Mouse (Mus musculus) neural tube, embryonic 14.5 days (tissue): ENCODE measurements around the gene Gm47959. TPM values are rescaled to one million over a fixed set of nuclear protein-coding genes. Genes with fewer than 3 reads are reported as not detected.
"Not testable (repeated sequence)": the region's sequence is repeated elsewhere in the genome, so short reads cannot be mapped to it uniquely, and the experiment has no call there.

Experiments used
- ATAC-seq: fragments of 200-750 bp; cut with Nextera tagmentation; 2 replicates; pipeline ENCODE4 v1.8.0; 2017; ENCODE audit warnings: low read depth, mild to moderate bottlenecking, moderate TSS enrichment, moderate library complexity
- H3K27ac ChIP-seq: fragments of 300-500 bp; sonication (generic); 2 replicates; pipeline ENCODE4 v1.5.1; 2014; ENCODE audit warnings: low read depth, mild to moderate bottlenecking, control low read depth, low read length, moderate library complexity, mixed read lengths
- H3K27me3 ChIP-seq: fragments of 300-500 bp; sonication (generic); 2 replicates; pipeline ENCODE4 v1.6.1; 2014; ENCODE audit warnings: low read length; ENCODE audit not compliant: control insufficient read depth, insufficient read depth
- H3K36me3 ChIP-seq: fragments of 300-500 bp; sonication (generic); 2 replicates; pipeline ENCODE4 v1.6.1; 2014; ENCODE audit warnings: low read length, mixed read lengths; ENCODE audit not compliant: control insufficient read depth, insufficient read depth
- H3K4me1 ChIP-seq: fragments of 300-500 bp; sonication (generic); 2 replicates; pipeline ENCODE4 v1.6.1; 2014; ENCODE audit warnings: low read length; ENCODE audit not compliant: control insufficient read depth, insufficient read depth
- H3K4me2 ChIP-seq: fragments of 300-500 bp; sonication (generic); 2 replicates; pipeline ENCODE4 v1.6.1; 2014; ENCODE audit warnings: mild to moderate bottlenecking, low read depth, low read length, control low read depth
- H3K4me3 ChIP-seq: fragments of 300-500 bp; sonication (generic); 2 replicates; pipeline ENCODE4 v1.5.1; 2014; ENCODE audit warnings: low read depth, low read length, control low read depth, mixed read lengths
- H3K9ac ChIP-seq: fragments of 300-500 bp; sonication (generic); replicated peaks from 2 replicates; pipeline ENCODE4 v1.6.1; 2014; ENCODE audit warnings: low read depth, mild to moderate bottlenecking, control low read depth, low read length, mixed read lengths
- H3K9me3 ChIP-seq: fragments of 300-500 bp; sonication (generic); 2 replicates; pipeline ENCODE4 v1.6.1; 2016; ENCODE audit warnings: low read length; ENCODE audit not compliant: control insufficient read depth
- WGBS: fragments of 180-500 bp; shearing (Covaris S2); extraction: QIAGEN DNeasy Blood & Tissue Kit; methylation state at CpG from one replicate; pipeline ENCODE4 v1.1.7; 2014; 5-methylcytosine and 5-hydroxymethylcytosine counted together
- polyA plus RNA-seq: library from polyadenylated mRNA; unstranded; fragments of >200 nt; fragmentation: Nextera tagmentation; extraction: Ambion mirVana; gene quantifications from 2 replicates; pipeline ENCODE4 v1.2.1, GENCODE M21; 2014

Gene Gm47959
- not detected in 2 replicates for polyA plus RNA-seq

DNA sequence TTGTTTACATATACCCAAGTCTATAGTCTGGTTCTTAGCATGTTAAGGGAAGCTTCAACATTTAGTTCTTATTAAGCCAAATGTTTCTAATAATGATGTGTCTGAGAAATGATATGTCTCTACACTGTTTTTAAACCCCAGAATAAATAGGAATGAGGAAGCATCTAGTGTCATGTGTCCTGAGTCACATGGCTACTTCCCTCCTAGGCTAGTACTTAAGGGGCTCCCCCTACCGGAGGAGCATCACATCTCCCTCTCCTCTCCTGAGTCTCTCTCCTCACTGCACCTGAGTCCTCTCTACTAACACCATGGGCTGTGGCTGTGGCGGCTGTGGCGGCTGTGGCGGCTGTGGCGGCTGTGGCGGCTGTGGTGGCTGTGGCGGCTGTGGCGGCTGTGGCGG lies at the start of gene Gm47959:
Gene Gm47959, plus strand, starts transcription at position 243 of the 400 bp plus-strand sequence.
- H3K36me3 ChIP-seq, H3K4me1 ChIP-seq, ATAC-seq, H3K27ac ChIP-seq, H3K27me3 ChIP-seq, H3K4me2 ChIP-seq, H3K9ac ChIP-seq, H3K9me3 ChIP-seq, H3K4me3 ChIP-seq: not testable (repeated sequence)
- WGBS, result 96% methylated on average over 5 of the region's 9 CpGs

DNA sequence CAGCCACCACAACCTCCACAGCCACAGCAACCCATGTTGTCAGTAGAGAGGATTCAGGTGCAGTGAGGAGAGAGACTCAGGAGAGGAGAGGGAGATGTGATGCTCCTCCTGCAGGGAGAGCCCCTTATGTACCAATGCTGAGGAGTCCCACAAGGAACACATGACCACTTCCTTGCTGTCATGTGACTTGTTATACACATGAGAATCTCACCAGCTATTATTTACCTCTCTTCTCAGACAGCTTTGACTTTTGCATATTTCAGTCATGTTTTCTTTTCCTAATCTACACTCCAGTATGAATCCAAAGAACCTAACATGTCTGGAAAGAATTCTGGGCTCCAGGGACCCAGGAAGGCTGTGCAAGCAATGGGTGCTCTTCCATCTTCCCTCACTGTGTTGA lies 44.4 kb upstream of the Gm47959 start, which contains the start of gene Gm7544:
Gene Gm7544, minus strand, starts transcription at position 101 of the 400 bp plus-strand sequence.
- H3K4me3 ChIP-seq, H3K4me2 ChIP-seq, H3K9ac ChIP-seq, H3K27me3 ChIP-seq, H3K27ac ChIP-seq, H3K4me1 ChIP-seq, ATAC-seq, H3K9me3 ChIP-seq, H3K36me3 ChIP-seq: not testable (repeated sequence)

DNA sequence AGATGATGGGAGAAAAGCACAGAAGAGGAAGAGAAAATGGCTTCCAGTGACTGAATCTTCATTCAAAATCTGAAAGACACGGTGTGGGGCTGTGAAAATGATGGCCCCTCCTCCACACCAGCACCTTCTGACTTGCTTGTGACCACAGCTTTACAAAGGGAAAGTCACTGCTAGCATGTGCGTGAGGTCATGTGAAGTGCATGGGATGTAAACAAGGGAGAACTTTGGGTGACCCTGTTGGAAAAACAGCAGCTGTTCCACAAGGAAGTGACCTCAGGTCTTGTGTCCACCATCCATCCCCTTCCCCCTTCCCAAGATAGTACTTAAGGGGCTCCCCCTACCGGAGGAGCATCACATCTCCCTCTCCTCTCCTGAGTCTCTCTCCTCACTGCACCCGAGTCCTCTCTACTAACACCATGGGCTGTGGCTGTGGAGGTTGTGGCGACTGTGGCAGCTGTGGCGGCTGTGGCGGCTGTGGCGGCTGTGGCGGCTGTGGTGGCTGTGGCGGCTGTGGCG lies 40.4 kb upstream of the Gm47959 start, which contains the start of gene Gm47955:
Gene Gm47955, plus strand, starts transcription at position 417 of the 516 bp plus-strand sequence.
- ATAC-seq, result no peak
- H3K4me3 ChIP-seq, result no peak within 1 kb of the TSS
- H3K4me2 ChIP-seq, result no peak within 1 kb of the TSS
- H3K4me1 ChIP-seq, result no peaks in the 10 kb centered on the region
- H3K36me3 ChIP-seq, result no peaks in the 10 kb centered on the region
- H3K9ac ChIP-seq, result no peak within 1 kb of the TSS
- no peaks in the 10 kb centered on the region for H3K27me3 ChIP-seq
- H3K9me3 ChIP-seq, result no peaks in the 10 kb centered on the region
- H3K27ac ChIP-seq, result no peak within 1 kb of the TSS
- 95% methylated on average over 11 of the region's 11 CpGs for WGBS

DNA sequence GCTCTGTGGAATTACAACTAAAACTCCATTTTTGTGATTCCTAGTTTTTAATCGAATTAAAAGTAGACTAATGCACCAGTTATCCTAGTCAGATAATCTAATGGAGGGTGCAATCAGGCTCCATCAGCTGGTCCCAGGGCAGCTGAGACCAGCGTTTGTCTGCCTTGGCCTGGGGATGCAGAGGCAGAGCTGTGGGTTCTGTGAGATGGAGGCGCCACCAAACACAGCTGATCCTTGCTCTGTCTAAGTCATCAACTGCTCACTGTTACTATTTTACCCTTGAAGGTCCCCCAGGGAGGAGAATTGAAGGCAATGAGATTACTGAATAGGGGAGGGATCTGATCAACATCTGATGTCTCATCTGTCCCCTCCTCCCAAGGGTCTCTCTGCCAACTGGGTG lies 33.9 kb upstream of the Gm47959 start:
- no peak overlapping the region for H3K9ac ChIP-seq
- H3K9me3 ChIP-seq, result no peaks in the 10 kb centered on the region
- no peaks in the 10 kb centered on the region for H3K4me1 ChIP-seq
- no peak overlapping the region for H3K4me2 ChIP-seq
- WGBS, result 48% methylated on average over 3 of the region's 3 CpGs
- H3K36me3 ChIP-seq, result no peaks in the 10 kb centered on the region
- no peak overlapping the region for H3K4me3 ChIP-seq
- peak; percentile 69; the same call in 1 of the 2 replicates for ATAC-seq
- no peaks in the 10 kb centered on the region for H3K27me3 ChIP-seq
- H3K27ac ChIP-seq, result no peak overlapping the region

DNA sequence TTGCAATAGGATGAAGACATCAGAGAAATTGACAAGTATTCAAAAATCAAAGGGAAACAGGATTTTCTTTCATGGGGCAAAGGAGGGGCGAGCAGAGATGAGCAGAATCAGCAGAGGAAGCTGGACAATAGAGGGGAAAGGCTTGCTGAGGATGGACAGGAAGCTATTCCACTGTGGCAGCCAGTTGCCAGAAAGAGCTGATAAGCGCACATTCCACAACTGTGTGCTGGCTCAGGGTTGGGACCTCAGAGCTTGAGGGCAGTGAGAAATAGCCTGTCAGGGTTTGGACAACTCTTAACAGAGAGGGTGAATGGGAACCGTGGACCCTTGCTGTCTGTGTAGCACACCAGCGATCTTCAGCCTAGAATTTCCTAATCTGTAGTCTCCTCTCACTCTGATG lies 28.3 kb upstream of the Gm47959 start:
- ATAC-seq, result no peak
- 76% methylated on average over 4 of the region's 4 CpGs for WGBS
- H3K27me3 ChIP-seq, result no peaks in the 10 kb centered on the region
- H3K36me3 ChIP-seq, result no peaks in the 10 kb centered on the region
- no peak overlapping the region for H3K4me2 ChIP-seq
- no peak overlapping the region for H3K27ac ChIP-seq
- no peaks in the 10 kb centered on the region for H3K4me1 ChIP-seq
- H3K9me3 ChIP-seq, result no peaks in the 10 kb centered on the region
- no peak overlapping the region for H3K4me3 ChIP-seq
- no peak overlapping the region for H3K9ac ChIP-seq

DNA sequence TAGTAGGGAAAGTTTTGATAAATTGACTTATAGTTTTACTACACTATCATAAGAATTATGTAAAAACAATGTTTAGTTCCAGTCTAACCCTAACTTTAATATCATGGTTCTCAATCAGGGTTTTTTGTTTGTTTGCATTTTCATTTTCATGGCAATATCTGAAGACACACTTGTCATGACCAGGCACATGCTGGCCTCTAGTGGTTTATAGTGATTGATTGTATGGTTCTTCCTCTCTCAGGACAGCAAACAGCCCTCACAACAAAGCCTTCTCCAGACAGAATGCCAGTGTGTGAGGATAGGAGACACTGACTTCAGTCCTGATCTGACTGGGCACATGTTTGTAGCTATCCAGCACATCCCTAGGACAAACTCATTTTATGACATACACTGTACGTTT lies 27.1 kb upstream of the Gm47959 start:
- Histone ChIP-seq H3K36me3 (no peaks in the 10 kb centered on the region), H3K27ac (no peak overlapping the region), H3K4me2 (no peak overlapping the region), H3K4me1 (no peaks in the 10 kb centered on the region), H3K9ac (no peak overlapping the region), H3K9me3 (no peaks in the 10 kb centered on the region), H3K4me3 (no peak overlapping the region), H3K27me3 (no peaks in the 10 kb centered on the region)
- WGBS, result 82% methylated on average over 1 of the region's 1 CpGs
- ATAC-seq, result no peak

DNA sequence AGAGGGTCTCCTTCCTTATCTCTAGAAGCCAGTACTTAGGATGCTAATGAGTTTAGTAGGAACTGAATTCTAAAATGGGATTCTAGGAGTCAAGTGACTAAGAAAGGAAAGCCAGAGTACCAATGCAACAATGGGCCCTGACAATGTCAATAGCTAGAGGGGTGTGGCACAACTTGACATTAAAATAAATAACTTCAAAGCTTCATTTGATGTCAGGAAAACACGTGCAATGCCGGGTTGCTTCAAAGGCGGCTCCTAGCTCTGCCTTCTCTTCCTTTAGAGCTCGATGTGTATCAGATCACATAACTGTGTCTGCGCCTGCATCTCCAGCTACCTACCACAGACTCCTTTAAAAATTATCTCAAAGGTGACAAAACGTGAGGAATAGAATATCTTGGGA lies 26.4 kb upstream of the Gm47959 start:
- Histone ChIP-seq H3K4me2 (no peak overlapping the region), H3K27ac (no peak overlapping the region), H3K36me3 (no peaks in the 10 kb centered on the region), H3K9ac (no peak overlapping the region), H3K4me3 (no peak overlapping the region), H3K27me3 (no peaks in the 10 kb centered on the region), H3K4me1 (no peaks in the 10 kb centered on the region), H3K9me3 (no peaks in the 10 kb centered on the region)
- WGBS, result 70% methylated on average over 6 of the region's 6 CpGs
- no peak for ATAC-seq

DNA sequence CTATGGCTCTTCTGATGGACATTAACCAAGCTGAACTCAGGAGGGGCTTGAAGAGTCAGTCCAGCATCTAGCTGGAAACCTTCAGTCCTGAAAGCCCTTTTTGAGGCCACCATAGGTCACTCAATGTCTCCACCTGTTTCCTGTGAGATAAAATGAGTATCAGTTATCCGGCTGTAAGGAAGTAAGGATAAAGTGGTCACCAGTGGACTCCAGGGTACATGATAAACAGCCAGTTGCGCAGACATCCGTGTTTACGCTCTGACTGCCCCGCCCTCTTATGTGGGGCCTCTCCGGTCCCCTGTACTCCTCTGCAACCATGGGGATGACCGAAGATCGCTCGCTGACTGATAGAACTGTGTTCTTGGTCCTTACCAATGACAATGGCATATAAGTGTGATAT lies 26.0 kb upstream of the Gm47959 start:
- Histone ChIP-seq H3K36me3 (no peaks in the 10 kb centered on the region), H3K9ac (no peak overlapping the region), H3K4me2 (no peak overlapping the region), H3K4me1 (no peaks in the 10 kb centered on the region), H3K4me3 (no peak overlapping the region), H3K9me3 (no peaks in the 10 kb centered on the region), H3K27me3 (no peaks in the 10 kb centered on the region), H3K27ac (no peak overlapping the region)
- ATAC-seq, result no peak
- 88% methylated on average over 9 of the region's 9 CpGs for WGBS

DNA sequence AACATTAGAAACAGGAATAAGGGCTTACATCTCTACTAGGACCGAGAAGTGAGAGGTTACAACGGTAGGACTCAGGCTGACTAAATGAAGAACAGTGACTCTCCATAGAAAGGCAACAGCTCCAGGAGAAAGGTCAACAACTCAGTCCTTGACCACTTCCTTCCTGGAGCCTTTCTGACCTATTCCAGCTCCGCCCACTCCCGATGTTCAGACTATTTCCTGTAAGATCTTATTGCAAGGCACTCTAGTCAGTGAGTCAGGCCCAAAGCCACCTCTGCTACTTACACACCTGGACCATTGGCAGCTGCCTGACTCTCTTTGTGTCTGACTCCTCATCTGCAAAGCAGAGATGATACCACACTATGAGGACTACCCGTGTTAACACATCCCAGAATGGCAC lies 24.6 kb upstream of the Gm47959 start:
- H3K9me3 ChIP-seq, result no peaks in the 10 kb centered on the region
- no peaks in the 10 kb centered on the region for H3K4me1 ChIP-seq
- H3K36me3 ChIP-seq, result no peaks in the 10 kb centered on the region
- H3K27ac ChIP-seq, result no peak overlapping the region
- 86% methylated on average over 5 of the region's 5 CpGs for WGBS
- H3K4me3 ChIP-seq, result no peak overlapping the region
- H3K27me3 ChIP-seq, result no peaks in the 10 kb centered on the region
- no peak overlapping the region for H3K9ac ChIP-seq
- no peak overlapping the region for H3K4me2 ChIP-seq
- ATAC-seq, result no peak
